Mouse (Mus musculus) E14TG2a.4 (cell line): Measurements from ENCODE around the gene Bmp2k.

Experiments
- CTCF ChIP-seq: conservative IDR thresholded peaks from 2 replicates; pipeline ENCODE4 v1.5.1; 2014; ENCODE audit warnings: low read length
- NANOG ChIP-seq: IDR thresholded peaks from 2 replicates; pipeline ENCODE4 v1.6.1; 2014; ENCODE audit warnings: borderline replicate concordance, low read length, mixed read lengths

GRCm38 (mm10) chr5:97125459-97125970, 128.0 kb downstream of the Bmp2k start:
- TF ChIP-seq CTCF (no peak), NANOG (no peak)
